Mouse (Mus musculus) liver, postnatal 0 days (tissue): ENCODE measurements around the gene Kirrel.

ENCODE experiments used
- CTCF ChIP-seq: sonication (generic); IDR thresholded peaks from 2 replicates; pipeline ENCODE4 v1.5.1; 2016; ENCODE audit warnings: antibody characterized with exemption, low read depth
- EP300 ChIP-seq: IDR thresholded peaks from 2 replicates; pipeline ENCODE4 v1.6.1; 2016; ENCODE audit warnings: antibody characterized with exemption, low read depth, mild to moderate bottlenecking

- TF ChIP-seq CTCF: no peak
- TF ChIP-seq EP300: no peak
Measured at GRCm38 (mm10) chr3:87104856-87105255, 69.7 kb downstream of the Kirrel start.
